Mouse (Mus musculus): ENCODE results near the gene Mesd. TPM values are rescaled to one million over a fixed set of nuclear protein-coding genes. Genes with fewer than 3 reads are reported as not detected.

Mesd gene
- 10 to 100 TPM; 51.3 to 52.0 TPM for total RNA-seq (2021)

GRCm38 (mm10) chr7:83884021-83884658 is at the start of gene Mesd, which contains the start of gene Tlnrd1:
Gene Mesd, plus strand, starts transcription at chr7:83884466.
Gene Tlnrd1, minus strand, starts transcription at chr7:83884305.
- intact Hi-C loops (cut with DNase I): loop anchor here (5.0 to 10.0 kb wide), 2 partner anchors 317 to 1019 kb away; partner anchors contain the start of gene Mex3b
- DNase-seq (ENCODE audit: low spot score): peak; percentile 89

GRCm38 (mm10) chr7:83838525-83839224 is 45.6 kb upstream of the Mesd start:
- intact Hi-C loops (cut with DNase I): no loop called here
- no peak for DNase-seq (ENCODE audit: low spot score)

- intact Hi-C loops (cut with DNase I): no loop called here
- no peak for DNase-seq (ENCODE audit: low spot score)
Measured at GRCm38 (mm10) chr7:83840076-83840475, 44.2 kb upstream of the Mesd start.

GRCm38 (mm10) chr7:83842486-83843259 is 41.6 kb upstream of the Mesd start:
- intact Hi-C loops (cut with DNase I): no loop called here
- DNase-seq (ENCODE audit: low spot score): no peak

GRCm38 (mm10) chr7:83844807-83845206 is 39.5 kb upstream of the Mesd start:
- intact Hi-C loops (cut with DNase I): no loop called here
- DNase-seq (ENCODE audit: low spot score): no peak

- intact Hi-C loops (cut with DNase I): no loop called here
- DNase-seq (ENCODE audit: low spot score): no peak
Measured at GRCm38 (mm10) chr7:83847187-83848075, 36.8 kb upstream of the Mesd start.

- DNase-seq (ENCODE audit: low spot score): no peak
- intact Hi-C loops (cut with DNase I): no loop called here
Measured at GRCm38 (mm10) chr7:83851569-83852380, 32.5 kb upstream of the Mesd start.

GRCm38 (mm10) chr7:83852381-83853380 is 31.6 kb upstream of the Mesd start:
- no peak for DNase-seq (ENCODE audit: low spot score)
- intact Hi-C loops (cut with DNase I): no loop called here

- DNase-seq (ENCODE audit: low spot score): no peak
- intact Hi-C loops (cut with DNase I): no loop called here
Measured at GRCm38 (mm10) chr7:83855203-83855602, 29.1 kb upstream of the Mesd start.

GRCm38 (mm10) chr7:83856353-83857207 is 27.7 kb upstream of the Mesd start:
- DNase-seq (ENCODE audit: low spot score): peak; percentile 12
- intact Hi-C loops (cut with DNase I): no loop called here

GRCm38 (mm10) chr7:83857208-83857488 is 27.1 kb upstream of the Mesd start:
- intact Hi-C loops (cut with DNase I): no loop called here
- no peak for DNase-seq (ENCODE audit: low spot score)

GRCm38 (mm10) chr7:83857921-83858320 is 26.3 kb upstream of the Mesd start:
- DNase-seq (ENCODE audit: low spot score): no peak
- intact Hi-C loops (cut with DNase I): no loop called here

- intact Hi-C loops (cut with DNase I): no loop called here
- DNase-seq (ENCODE audit: low spot score): peak; percentile 69
Measured at GRCm38 (mm10) chr7:83859378-83860083, 24.7 kb upstream of the Mesd start.

- no peak for DNase-seq (ENCODE audit: low spot score)
- intact Hi-C loops (cut with DNase I): no loop called here
Measured at GRCm38 (mm10) chr7:83863554-83863953, 20.7 kb upstream of the Mesd start.

GRCm38 (mm10) chr7:83868200-83868599 is 16.1 kb upstream of the Mesd start:
- intact Hi-C loops (cut with DNase I): no loop called here
- DNase-seq (ENCODE audit: low spot score): no peak

- intact Hi-C loops (cut with DNase I): no loop called here
Measured at GRCm38 (mm10) chr7:83869839-83870543, 14.3 kb upstream of the Mesd start.

More at GRCm38 (mm10) chr7:83869839-83870543, 14.3 kb upstream of the Mesd start:
- no peak for DNase-seq (ENCODE audit: low spot score)

Data from heart, postnatal 25 days (tissue).